Comparison of ENCODE assay signal across 15 mouse cellular contexts in the genomic region with DNA sequence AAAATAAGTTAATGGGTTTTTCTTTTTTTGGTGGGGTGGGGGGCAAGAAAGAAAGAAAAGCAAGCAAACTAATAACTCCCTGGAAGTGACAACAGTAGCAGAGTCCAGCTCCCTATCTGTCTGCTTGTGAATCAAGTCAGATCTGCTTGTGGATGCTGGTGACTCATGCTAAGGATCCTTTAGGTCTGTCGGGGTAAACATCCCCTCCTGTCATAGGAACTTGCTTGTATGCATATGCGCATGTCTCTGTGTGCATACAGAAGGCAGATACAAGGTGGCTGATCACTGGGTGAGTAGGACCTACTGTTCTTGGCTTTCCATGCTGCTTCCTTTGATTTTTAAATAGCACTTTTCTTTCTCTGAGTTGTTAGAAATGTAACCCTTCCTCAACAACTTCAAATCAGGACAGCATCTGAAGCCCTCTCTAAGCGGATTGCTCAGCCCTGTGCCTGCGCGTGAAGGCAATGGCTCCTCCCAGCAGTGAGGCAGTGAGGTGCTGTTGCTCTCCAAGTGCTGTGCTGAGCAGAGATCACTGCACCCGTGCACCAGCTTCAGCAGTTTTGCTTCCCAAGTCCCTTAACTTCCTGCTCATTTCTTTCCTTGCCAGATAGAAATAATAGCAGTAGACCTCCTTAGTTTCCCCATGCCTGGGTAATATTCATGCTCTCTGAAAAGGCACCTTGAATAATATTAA.
DNase-seq lines count a peak whose midpoint lies in the region; ATAC-seq and TF ChIP-seq lines count a peak whose summit lies in the region.
"Had no signal": no experiment of that assay in that cellular context is flagged by ENCODE, and none has a peak within 500 bp of the region (broad histone marks: within the 10 kb centered on the region; RNA-seq: fewer than 3 reads in every experiment).

No protein-coding gene starts in this region.

- H3K27ac ChIP-seq in forebrain, embryonic 15.5 days (replicated peaks), result peak overlapping the region; percentile 46; the same call in 1 of the 2 replicates
- H3K27ac ChIP-seq in forebrain, embryonic 12.5 days, result no peak overlapping the region
- 0 out of 2 replicates have a peak overlapping the region, but pooled peaks have one; percentile 0 for H3K27ac ChIP-seq in limb, embryonic 15.5 days
- no peak overlapping the region for H3K27ac ChIP-seq in limb, embryonic 10.5 days
- H3K27ac ChIP-seq in hindbrain, postnatal 0 days, result peak overlapping the region; percentile 45; the same call in 1 of the 2 replicates
- H3K27ac ChIP-seq: embryonic facial prominence, embryonic 10.5 days; liver, embryonic 13.5 days; stomach, postnatal 0 days had no signal

- no peaks in the 10 kb centered on the region for H3K27me3 ChIP-seq in forebrain, embryonic 15.5 days
- no peaks in the 10 kb centered on the region for H3K27me3 ChIP-seq in forebrain, embryonic 12.5 days
- no peaks in the 10 kb centered on the region for H3K27me3 ChIP-seq in limb, embryonic 15.5 days
- no peaks in the 10 kb centered on the region for H3K27me3 ChIP-seq in limb, embryonic 10.5 days (ENCODE audit: low read depth, poor library complexity, severe bottlenecking)
- H3K27me3 ChIP-seq in hindbrain, postnatal 0 days (ENCODE audit: insufficient read depth, low read length), result no peaks in the 10 kb centered on the region
- H3K27me3 ChIP-seq: liver, embryonic 13.5 days had no signal

- ATAC-seq in forebrain, embryonic 15.5 days (replicated peaks), result peak; percentile 39; the same call in 1 of the 2 replicates
- no peak for ATAC-seq in forebrain, embryonic 12.5 days (ENCODE audit: low FRiP score)
- no peak for ATAC-seq in limb, embryonic 15.5 days (ENCODE audit: insufficient number of reproducible peaks, low FRiP score, low TSS enrichment, low read depth)
- ATAC-seq in hindbrain, postnatal 0 days, result peak; percentile 50; the same call in 1 of the 2 replicates
- no peak for ATAC-seq in erythroid progenitor cell, adult 5-6 weeks (replicated peaks; ENCODE audit: low FRiP score, poor library complexity, severe bottlenecking)
- ATAC-seq in megakaryocyte-erythroid progenitor cell, adult 5-6 weeks (replicated peaks; ENCODE audit: low FRiP score, low TSS enrichment, poor library complexity, severe bottlenecking), result no peak

- no peaks in the 10 kb centered on the region for H3K9me3 ChIP-seq in forebrain, embryonic 15.5 days
- H3K9me3 ChIP-seq in forebrain, embryonic 12.5 days, result no peaks in the 10 kb centered on the region
- H3K9me3 ChIP-seq in limb, embryonic 15.5 days, result no peaks in the 10 kb centered on the region
- no peaks in the 10 kb centered on the region for H3K9me3 ChIP-seq in limb, embryonic 10.5 days (replicated peaks)
- no peaks in the 10 kb centered on the region for H3K9me3 ChIP-seq in hindbrain, postnatal 0 days (ENCODE audit: low read length)
- H3K9me3 ChIP-seq: embryonic facial prominence, embryonic 10.5 days; liver, embryonic 13.5 days had no signal

- no peak for TF ChIP-seq CTCF in hindbrain, postnatal 0 days (IDR thresholded peaks at IDR 0.05; ENCODE audit: low read depth)

- DNase-seq in limb, embryonic 10.5 days (ENCODE audit: low spot score), result no peak
- peak; percentile 69 to 76 for DNase-seq in cerebellum, adult 18-20 months
- no peak for DNase-seq in hindbrain, postnatal 0 days (ENCODE audit: low spot score)
- DNase-seq: gastrocnemius, postnatal 36 days; heart, postnatal 10 days; liver, embryonic 13.5 days; lung, postnatal 4 days; thymus, postnatal 36 days had no signal

- no peak overlapping the region for H3K4me3 ChIP-seq in forebrain, embryonic 15.5 days
- H3K4me3 ChIP-seq in forebrain, embryonic 12.5 days (replicated peaks), result no peak overlapping the region
- no peak overlapping the region for H3K4me3 ChIP-seq in limb, embryonic 15.5 days
- no peak overlapping the region for H3K4me3 ChIP-seq in limb, embryonic 10.5 days
- H3K4me3 ChIP-seq in hindbrain, postnatal 0 days (ENCODE audit: low read length), result no peak overlapping the region
- H3K4me3 ChIP-seq: embryonic facial prominence, embryonic 10.5 days; liver, embryonic 13.5 days had no signal

- H3K36me3 ChIP-seq in forebrain, embryonic 15.5 days, result no peaks in the 10 kb centered on the region
- no peaks in the 10 kb centered on the region for H3K36me3 ChIP-seq in forebrain, embryonic 12.5 days (replicated peaks)
- H3K36me3 ChIP-seq in limb, embryonic 15.5 days, result no peaks in the 10 kb centered on the region
- H3K36me3 ChIP-seq in limb, embryonic 10.5 days, result no peaks in the 10 kb centered on the region
- H3K36me3 ChIP-seq in hindbrain, postnatal 0 days (ENCODE audit: insufficient read depth, low read length), result no peaks in the 10 kb centered on the region
- H3K36me3 ChIP-seq: embryonic facial prominence, embryonic 10.5 days; liver, embryonic 13.5 days had no signal

- no peak overlapping the region for H3K9ac ChIP-seq in forebrain, embryonic 15.5 days (replicated peaks)
- H3K9ac ChIP-seq in forebrain, embryonic 12.5 days, result no peak overlapping the region
- no peak overlapping the region for H3K9ac ChIP-seq in limb, embryonic 15.5 days
- H3K9ac ChIP-seq in hindbrain, postnatal 0 days (replicated peaks; ENCODE audit: low read length), result no peak overlapping the region
- H3K9ac ChIP-seq: liver, embryonic 13.5 days had no signal

- no peak overlapping the region for H3K4me2 ChIP-seq in forebrain, embryonic 15.5 days (replicated peaks)
- H3K4me2 ChIP-seq in forebrain, embryonic 12.5 days, result no peak overlapping the region
- H3K4me2 ChIP-seq in limb, embryonic 15.5 days, result no peak overlapping the region
- H3K4me2 ChIP-seq in hindbrain, postnatal 0 days (ENCODE audit: low read depth, low read length), result no peak overlapping the region
- H3K4me2 ChIP-seq: liver, embryonic 13.5 days had no signal

- 38% methylated on average over 6 of the region's 6 CpGs for WGBS in forebrain, embryonic 15.5 days
- 44% methylated on average over 6 of the region's 6 CpGs for WGBS in forebrain, embryonic 12.5 days
- 43% methylated on average over 6 of the region's 6 CpGs for WGBS in limb, embryonic 15.5 days
- 34% methylated on average over 6 of the region's 6 CpGs for WGBS in limb, embryonic 10.5 days
- WGBS in hindbrain, postnatal 0 days, result 37% methylated on average over 6 of the region's 6 CpGs

- H3K4me1 ChIP-seq in forebrain, embryonic 15.5 days, result peaks cover 13% of the 10 kb centered on the region
- H3K4me1 ChIP-seq in forebrain, embryonic 12.5 days, result peaks cover 19% of the 10 kb centered on the region
- peaks cover 8% of the 10 kb centered on the region; the same call in 1 of the 2 replicates for H3K4me1 ChIP-seq in limb, embryonic 15.5 days
- H3K4me1 ChIP-seq in limb, embryonic 10.5 days, result no peaks in the 10 kb centered on the region
- H3K4me1 ChIP-seq in hindbrain, postnatal 0 days (ENCODE audit: insufficient read depth, low read length), result peaks cover 31% of the 10 kb centered on the region
- H3K4me1 ChIP-seq: liver, embryonic 13.5 days had no signal

Comparison
In these comparisons a context has a peak if more than half of its experiments do, and no peak if none do; other contexts are left out.
1. ATAC-seq: peak in forebrain, embryonic 15.5 days (single experiment) and hindbrain, postnatal 0 days (single experiment); none in forebrain, embryonic 12.5 days (single experiment), limb, embryonic 15.5 days (single experiment), erythroid progenitor cell, adult 5-6 weeks (single experiment) and megakaryocyte-erythroid progenitor cell, adult 5-6 weeks (single experiment).
2. H3K27ac ChIP-seq: peak in forebrain, embryonic 15.5 days (single experiment), limb, embryonic 15.5 days (single experiment) and hindbrain, postnatal 0 days (single experiment); none in forebrain, embryonic 12.5 days (single experiment) and limb, embryonic 10.5 days (single experiment).
3. DNase-seq: peak in cerebellum, adult 18-20 months (2 of 2); none in limb, embryonic 10.5 days (single experiment) and hindbrain, postnatal 0 days (single experiment).